Mouse (Mus musculus) testis, postnatal 10 days (tissue): ENCODE data around the gene Schip1.
A peak's percentile ranks its signal among the peaks of the same experiment; 100 is the strongest.

Experiments used
- DNase-seq: peaks from one replicate; pipeline ENCODE4 v3.0.0; 2021; ENCODE audit warnings: low spot score

Schip1 gene

DNA sequence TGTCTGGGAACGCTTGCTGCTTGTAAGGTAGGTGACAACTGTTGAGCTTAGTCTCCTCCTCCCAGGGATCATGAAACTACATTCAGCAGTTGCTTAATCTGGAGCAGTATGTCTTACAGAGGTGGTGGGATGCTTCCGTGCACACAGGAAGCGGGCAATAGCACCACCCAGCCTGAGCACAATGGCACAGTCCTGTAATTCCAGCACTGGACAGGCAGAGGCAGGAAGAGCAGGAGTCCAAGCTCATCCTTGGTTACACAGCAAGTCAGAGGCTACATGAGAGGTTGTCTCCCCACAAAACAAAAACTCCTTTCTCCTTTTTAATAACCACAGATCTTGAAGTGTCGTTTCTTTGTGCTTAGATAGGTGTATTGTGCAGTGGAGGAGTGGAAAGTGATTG lies 447.1 kb downstream of the Schip1 start:
- no peak for DNase-seq

DNA sequence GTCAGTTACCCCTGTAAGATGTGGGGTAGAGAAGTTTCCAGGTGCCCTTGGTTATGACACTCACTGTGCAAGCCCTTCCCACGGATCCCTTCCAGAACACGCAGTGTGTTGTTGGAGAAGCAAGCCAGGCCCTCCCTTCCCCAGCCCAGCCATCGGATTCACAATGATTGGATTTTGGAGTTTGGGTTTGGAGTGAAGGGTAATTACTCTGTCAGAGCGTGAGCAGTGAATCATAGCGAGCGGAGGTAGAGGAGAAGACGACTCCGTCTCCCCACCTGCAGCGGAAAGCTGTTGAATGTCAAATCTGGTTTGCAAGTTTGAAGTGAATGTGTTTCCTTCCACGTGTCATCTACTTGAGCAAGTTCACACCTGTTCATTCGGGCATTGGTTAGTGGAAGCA lies 447.7 kb downstream of the Schip1 start:
- no peak for DNase-seq

DNA sequence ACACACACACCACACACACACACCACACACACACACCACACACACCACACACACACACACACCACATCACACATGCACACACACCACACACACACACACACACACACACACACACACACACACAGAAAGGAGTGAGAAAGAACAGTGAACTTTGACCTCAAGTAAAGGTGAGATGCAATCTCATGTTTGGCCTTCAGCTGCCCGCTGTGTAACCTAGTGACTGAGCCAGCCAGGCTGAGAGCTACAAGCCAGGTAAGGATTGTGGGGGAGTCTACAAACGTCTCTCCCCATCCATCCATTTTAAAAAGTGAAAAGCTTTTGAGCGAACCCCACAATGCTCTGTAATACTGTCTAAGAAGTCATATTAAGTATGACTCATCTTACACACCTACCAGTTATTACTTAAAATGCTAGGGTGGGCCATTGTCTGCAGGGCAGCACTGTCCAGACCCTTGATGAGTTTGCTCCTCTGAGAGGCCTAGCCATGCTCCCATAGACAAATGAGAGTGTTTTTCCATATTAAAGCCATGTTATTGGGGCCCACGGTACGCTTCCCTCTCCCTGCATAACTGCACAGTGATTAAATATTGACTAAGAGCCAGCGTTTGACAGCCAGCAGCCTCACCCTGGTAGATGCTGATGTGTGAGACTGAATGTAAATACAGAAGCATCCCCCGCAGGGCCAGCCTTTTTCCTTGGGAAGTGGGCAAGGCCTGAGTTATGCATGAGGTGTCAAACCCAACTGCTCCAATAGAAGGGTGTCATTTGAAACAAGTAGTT lies 448.9 kb downstream of the Schip1 start:
- DNase-seq, result no peak

DNA sequence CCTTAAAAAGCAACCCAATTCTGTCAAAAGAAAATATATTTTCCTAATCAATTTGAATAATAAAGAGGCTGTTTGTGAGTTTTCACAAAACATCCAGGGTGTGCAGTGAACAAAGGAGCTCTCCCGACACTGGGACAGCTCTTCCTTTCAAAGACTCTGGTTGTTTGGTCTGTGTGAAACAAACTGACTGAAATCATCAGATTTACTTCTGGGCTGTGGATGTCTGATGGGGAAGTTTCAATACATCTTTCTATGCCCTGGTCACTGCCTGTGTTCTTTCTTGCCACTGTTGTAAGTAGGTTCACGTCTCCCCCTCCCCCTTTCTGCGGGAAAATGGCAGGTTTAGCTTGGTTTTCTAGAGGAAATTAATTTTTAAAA lies 449.5 kb downstream of the Schip1 start:
- DNase-seq, result no peak

DNA sequence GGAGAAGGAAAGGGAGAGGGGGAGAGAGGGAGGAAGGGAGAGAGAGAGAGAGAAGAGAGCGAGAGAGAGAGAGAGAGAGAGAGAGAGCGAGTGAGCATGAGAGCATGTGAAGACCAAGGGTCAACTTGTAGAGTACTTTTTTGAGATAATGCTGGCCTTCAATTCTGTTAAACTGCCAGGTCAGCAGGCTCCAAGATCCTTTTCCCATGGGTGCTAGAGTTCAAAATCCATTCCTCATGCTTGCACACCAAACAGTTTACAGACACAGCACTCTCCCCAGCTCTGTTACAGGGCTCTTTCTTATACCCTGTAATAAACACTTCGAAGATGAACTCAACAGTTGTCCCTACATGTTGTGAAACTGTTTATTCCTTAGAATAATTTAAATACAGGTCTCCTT lies 450.1 kb downstream of the Schip1 start:
- DNase-seq, result no peak

DNA sequence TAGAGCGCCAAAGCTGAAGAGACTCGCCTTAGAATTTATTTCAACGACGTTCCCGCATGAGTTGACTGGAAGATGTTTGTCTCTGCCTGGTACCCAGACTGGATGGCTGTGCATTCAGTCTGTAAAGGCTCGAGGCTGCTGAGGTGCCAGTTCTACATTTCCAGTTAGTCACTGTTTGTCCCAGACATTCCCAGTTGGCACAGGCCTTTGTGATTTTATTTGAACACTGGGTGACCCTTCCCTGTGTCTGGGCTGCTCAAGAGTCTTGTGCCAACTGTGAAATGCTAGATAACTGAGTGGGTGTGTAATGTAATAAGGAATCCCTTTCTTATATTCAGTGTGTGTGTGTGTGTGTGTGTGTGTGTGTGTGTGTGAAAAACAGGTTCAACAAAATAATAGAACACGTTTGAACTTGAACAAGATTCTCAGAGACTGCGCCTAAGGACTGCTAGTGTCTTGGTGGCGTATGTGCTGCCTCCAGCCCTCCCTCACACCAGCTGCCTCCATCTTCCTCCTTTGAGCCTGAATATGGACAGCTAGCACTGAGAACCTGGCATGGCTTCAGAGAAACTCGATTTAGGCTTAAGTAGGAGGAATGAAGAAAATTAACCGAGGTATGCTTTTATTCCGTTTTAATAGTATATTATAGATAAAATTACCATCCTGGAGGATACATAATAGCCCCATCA lies 451.9 kb downstream of the Schip1 start:
- DNase-seq, result no peak

DNA sequence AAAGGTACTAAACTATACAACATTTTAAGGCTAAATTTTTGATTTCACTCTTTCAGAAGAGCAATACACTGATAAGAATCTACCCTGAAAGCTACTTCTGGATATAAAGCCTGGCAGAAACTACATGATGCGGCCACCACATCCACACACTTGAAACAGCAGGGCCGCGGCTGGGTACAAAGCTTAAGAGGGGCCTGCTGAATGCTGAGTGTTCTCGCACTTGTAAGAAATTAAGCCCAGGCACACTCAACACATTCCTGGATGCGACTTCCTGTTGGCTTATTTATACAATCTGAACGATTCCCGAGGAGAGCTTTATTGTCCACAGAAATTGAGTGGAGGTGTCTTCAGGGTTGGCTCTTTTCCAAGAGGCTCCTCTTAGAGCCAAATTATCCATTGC lies 452.6 kb downstream of the Schip1 start:
- no peak for DNase-seq

DNA sequence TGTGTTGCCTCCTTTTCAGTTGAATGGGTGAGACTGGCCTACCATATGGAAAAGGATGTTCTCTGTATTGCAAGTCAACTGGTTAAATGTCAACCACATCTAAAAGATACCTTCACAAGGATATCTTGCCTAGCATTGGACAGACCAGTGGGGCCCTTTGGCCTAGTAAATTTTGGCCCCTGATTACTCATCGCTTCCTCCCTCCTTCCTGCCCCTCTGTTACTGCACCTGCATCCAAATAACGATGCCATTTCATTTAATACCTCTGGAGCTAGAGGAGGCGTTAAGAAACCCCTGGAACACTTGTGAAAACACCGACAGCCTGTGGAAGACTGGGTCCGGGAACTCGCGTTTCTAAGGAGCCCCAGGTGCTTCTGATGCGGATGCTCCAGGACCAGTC lies 453.4 kb downstream of the Schip1 start:
- DNase-seq, result no peak

DNA sequence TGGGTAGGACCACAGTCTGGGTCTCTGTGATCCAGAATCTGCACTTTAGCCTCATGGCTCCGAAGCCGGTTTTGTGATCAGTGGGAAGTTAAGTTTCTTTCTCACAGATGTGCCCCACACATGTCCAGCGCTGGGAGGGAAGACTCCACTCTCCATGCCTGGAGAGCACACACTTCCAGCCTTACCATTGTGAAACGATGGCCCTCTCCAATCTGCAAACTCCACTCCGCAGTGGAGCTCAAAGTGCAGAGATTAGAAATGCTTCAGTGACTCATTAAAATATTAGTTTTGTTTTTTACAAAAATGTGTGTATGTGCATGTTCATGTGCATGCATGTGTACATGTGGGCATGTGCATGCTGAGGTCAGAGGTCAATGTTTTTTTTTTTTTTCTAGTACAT lies 454.0 kb downstream of the Schip1 start:
- DNase-seq, result no peak

DNA sequence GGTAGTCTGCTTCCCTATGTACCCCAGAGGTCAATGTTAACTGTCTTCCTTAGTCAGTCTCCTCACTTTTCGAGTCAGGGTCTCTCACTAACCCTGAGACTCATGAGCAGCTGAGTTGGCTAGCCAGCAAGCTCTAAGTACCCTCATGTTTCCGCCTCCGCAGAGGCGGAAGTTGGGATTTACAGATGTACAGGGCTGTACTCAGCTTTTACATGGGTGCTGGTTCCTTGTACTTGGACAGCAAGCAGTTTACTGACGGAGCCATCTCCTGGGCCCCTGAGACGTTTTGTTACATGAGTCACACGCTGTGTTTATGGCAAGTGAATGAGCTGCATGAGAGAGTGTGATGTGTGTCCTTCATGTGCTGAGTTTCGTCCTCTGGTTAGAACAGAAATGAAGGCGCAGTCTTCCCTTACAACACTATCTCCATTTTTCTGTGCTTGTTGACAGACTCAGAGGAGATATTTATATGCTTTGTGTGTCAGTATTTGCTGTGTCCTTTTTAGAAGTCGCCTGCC lies 460.8 kb downstream of the Schip1 start:
- no peak for DNase-seq

DNA sequence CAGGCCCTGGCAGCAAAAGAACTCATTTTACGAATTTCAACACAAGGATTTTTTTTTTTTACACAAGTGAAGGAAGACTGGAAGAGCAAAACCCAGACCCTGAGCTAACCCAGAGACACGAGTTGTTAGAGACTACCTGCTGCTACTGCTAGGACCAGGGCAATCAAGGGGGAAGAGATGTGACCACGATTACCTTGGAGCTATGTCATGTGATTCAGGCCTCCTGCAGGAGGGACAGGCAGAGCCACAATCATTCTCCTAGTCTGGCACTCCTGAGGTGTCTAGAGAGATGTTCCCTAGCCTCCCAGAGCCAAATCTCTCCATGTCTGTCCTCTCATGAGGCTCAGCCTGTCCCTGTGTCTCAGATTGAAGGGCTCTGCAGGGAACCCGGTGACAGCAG lies 461.8 kb downstream of the Schip1 start:
- DNase-seq, result no peak

DNA sequence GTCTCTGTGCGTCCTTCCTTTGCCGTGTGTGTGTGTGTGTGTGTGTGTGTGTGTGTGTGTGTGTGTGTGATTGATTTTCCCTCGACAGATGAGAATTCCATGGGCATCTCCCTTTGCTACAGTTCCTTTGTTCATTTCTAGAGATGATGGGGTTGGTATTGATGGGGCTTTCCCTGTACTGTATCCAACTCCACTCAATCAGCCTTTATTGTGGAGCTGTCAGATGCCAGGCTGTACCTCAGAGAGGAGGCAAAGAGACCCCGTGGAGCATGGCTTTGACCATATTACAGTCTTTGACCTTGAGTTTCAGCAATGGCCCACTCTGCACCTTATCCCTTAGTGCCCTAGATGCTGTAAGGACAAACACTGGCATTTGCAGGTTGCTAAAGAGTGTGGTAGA lies 462.6 kb downstream of the Schip1 start:
- no peak for DNase-seq

DNA sequence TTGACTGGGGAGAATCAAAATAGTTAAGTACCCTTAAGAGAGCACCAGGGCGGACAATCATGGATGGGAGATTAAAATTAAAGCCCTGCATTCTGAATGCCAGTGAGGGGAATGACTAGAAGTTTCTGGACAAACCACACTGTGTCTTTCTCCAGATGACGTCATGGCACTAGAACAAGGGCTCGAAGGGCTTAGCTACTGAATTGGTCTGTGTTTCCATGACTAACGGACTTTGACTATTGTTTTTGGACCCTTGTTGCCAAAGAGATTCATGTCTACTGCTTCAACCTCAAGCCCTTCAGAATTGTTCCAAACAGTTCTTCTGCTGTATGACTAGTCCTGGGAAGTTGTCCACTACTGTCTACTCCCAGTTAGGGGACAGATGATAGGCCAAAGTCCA lies 467.3 kb downstream of the Schip1 start:
- DNase-seq, result no peak

DNA sequence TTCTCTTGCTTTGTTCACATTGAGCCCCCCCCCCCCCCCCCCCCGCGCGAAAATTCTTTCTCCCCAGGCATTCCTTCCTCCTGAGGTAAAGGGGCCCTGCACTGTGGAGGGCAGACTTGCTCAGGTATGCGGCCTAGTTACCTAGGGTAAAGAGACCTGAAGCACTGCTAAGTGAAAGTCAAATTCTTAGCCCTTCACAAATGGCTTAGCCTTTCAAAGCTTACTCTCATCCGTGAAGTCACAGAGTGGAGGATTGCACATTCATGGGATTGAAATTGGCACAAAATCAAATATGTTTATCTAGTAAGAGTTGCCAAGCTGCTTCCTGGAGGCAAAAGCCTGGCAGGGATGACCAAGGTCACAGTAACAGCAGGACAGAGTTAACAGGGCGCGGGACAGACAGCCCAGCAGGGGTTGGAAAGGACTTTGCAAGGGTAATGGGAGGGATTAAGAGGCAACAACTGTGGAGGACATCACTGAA lies 470.0 kb downstream of the Schip1 start:
- DNase-seq, result no peak

DNA sequence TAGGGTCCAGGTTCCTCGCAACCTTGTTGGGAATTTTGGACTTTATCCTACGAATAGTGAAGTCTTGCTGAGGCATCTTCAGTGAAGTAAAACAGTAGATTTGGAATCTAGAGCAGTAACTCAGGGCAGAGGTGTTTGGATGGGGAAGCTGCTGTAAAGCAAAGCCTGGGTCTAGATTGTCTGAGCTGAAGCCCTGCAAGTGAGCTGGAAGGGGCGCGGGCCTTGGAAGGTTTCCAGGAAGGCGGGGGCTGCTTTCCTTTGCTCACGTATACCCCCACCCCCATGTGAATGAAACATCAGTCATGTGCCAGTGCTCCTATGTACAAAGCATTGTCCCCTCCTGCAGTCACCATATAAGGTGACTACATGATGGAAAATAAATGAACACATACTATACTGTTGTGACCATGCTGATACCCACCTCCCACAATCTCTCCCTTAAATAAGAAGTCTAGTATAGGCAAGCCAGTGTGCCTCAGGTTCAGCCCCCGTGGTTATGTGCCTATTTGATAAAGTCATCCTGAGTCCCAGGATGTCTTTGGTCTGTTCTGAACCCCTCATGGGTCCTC lies 470.6 kb downstream of the Schip1 start:
- DNase-seq, result no peak

DNA sequence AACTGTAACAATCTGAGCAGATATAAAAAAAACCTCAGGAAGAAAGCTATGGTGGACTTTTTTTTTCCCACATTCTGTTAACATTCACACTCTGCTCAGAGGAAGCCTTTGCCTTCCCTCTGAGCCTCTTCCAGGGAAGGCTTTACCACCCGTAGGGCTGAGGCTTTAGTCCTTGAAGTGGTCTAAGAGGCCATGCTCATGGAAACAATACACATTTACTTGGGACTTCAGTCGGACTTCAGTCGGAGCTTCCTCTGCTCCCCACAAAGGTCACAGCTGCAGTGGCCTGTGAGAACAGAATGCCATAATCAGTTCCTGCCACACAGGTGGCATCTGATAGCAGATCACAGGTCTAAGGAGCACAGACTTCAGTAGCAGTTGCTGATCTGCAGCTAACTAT lies 471.5 kb downstream of the Schip1 start:
- no peak for DNase-seq

DNA sequence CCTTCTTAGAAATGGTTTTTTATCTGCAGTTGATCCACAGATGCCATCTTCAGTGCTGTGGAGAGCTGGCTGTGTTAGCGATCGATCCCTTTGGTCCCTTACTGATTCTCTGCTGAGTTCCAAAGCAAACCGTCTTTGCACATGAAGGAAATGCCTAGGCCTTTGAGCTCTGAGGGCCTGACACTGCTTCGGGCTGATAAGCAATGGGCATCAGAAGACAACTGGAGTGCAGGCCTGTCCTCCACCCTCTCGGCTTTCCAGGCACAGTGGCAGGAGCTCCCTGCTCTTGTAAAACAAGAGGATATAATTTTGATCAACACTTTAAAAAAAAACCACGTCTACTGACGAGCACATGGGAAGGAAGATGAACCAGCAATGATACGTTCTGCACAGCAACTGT lies 477.1 kb downstream of the Schip1 start:
- no peak for DNase-seq

DNA sequence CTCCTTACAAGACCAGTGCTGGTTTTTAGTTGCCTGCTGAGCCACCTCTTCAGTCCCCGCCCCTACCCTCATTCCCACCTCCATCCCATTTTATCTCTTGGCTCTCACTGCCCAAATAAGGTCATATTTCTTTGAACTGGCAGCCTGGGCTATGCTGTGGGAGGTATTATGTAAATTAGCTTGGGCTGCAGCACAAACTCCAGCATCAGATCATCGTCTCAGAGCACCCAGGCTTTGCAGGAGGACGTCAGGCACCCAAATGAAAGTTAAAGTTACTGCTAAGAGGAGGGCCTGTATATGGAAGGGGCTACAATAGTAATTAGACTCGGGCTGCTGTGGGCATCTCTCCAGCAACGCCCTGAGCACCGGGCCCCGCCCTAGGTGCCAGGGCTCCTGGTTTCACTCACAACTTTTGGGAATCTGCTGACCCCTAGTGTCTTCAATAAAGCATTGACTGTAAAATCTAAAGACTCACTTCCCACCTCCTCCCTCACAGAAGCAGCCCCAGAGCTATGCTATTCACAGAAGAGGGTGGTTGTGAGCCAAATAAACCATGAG lies 478.4 kb downstream of the Schip1 start:
- peak; percentile 53 for DNase-seq

DNA sequence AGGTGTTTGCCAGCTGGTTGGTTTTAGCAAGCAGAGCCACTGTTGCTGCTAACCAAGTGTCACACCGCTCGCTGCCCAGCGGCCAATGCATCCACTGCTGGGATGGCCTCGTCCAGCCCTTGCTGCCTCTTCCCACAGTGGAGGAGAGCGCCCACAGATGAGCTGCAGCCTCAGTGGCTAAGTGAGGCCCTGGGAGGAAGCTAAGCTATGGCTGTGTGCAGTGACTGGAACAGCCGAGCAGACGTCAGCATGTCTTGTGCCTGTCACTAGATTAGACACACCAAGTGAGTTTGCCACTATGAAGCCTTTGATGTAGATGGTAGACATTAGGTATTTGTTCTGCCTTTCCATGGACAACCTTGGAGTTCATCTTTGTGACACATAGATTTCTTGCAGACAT lies 480.2 kb downstream of the Schip1 start:
- DNase-seq, result no peak

DNA sequence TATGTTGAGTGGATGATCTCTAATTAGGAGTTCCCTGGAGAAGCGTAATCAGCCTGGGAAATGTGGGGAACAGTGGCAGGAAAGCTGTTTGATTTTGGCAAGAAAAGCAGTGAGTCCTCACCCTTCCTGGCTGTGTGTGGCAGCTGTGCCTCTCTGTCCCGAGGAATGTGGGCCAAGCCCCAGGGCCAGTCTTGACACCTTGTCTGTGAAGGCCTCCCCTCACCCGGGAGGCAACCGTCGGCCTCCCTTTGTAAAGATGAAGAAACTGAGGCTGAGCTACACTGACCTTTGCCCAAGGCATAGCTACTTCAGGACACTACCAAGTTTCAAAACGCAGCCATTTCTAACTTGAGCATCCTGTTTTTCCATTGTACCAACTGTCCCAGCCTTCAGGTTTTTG lies 481.3 kb downstream of the Schip1 start:
- no peak for DNase-seq

DNA sequence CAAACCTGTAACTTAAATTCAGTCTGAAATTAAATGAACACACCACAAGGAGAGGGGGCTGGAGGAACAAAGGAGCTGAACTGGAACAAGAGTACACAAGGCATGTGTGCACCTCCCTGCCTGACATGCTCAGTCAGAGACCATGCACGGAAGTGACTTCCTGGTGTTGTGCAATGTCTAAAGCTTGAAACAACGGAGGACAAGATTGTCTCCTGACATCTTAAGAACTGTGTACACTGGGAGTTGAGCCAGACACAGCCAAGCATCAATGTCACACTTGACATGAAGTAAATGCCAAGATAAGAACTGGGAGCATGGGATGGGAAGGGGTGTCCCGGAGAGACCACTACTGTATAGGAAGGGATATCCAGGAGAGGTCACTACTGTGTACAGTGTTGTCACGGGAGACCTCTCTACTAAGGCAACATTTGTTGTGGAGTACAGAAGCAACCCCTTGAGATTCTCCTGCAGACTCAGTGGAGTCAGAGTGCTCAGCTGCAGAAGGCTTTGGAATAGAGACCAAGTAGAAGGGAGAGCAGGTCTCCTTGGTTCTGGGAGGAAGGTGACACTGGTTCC lies 490.6 kb downstream of the Schip1 start:
- no peak for DNase-seq

DNA sequence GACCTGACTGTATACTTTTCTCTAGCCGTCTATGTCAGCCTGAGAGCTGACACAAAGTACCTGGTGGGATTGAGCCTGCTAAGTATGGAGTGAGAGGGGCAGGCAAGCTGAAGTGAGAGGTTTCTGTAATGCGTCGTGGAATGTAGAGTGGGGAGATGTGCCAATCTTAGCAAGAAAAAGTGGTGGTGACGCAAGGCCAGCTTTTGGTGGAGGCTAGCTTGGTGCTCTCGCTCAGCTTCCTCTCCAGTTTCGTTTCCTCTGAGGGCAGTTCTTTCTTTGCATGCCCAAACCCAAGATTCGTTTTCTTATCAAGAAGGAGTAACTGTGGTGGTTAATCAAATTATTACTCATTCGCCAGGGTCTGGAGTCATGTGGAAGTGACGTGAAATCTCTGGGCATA lies 492.3 kb downstream of the Schip1 start:
- DNase-seq, result no peak

DNA sequence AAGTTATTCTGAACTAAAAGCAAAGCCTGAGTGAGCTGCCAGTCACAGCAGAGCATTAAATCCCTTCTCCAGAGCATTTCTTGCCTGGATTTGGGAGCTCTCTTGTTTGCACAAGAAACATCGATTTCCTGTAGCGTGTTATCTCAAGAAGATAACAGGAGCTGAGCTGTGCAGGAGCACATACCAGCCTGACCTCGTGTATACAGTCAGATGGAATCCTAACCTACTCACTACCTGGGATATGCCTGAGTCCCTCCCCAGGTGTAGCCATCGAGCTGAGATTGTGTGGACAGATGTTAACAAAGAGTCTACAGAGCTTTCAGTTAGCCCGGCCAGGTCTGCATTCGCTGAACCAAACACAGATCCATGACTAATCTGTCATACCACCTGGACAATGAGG lies 494.1 kb downstream of the Schip1 start:
- no peak for DNase-seq
